Mouse (Mus musculus) mesoderm, embryonic 11.5 days (tissue): ENCODE data around the gene Dennd5b.
"Not testable (repeated sequence)": the region's sequence is repeated elsewhere in the genome, so short reads cannot be mapped to it uniquely, and the experiment has no call there.

Experiments used
- DNase-seq: peaks from one replicate; pipeline ENCODE4 v3.0.0-alpha.2; 2012; ENCODE audit warnings: low read depth, low spot score

The Dennd5b gene

DNA sequence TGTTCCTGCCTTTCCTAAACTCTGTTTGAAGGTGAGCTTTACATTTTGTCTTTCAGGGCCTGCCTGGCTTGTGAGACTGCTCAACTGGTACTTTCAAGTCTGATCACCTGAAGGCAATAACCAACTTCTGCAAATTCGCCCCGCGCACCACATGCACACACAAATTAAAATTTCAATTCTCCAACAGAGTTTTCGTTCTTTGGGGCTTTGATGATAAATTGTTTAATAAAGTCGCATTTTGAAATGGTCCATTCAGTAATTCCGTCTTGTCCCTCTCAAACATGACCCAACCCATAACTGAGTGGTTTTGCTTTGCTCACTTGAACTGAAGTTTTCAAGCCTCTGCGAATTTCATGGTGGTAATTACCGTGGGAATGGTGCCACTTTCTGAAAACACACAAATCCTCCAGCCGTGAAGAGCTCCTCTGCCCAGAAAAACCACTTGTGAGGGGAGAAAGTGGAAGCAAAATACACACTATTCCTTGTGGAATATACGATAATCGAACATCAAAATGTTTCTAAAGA, 154.5 kb downstream of the Dennd5b start:
- no peak for DNase-seq

DNA sequence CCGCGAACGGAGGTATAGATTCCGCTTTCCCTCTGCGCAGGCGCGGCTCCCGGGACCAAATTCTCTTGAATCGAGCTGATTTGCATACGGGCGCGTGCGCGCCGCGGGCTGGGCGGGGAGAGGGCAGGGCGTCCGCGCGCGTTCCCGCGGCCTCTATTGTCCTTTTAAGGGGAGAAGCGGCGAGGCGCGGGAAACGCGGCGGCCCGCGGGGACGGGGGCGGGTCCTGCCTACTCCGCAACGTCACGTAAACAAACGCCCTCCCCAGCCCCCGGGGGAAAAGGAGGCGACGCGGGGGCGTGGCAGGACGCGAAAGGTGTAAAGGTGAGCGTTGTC, 155.1 kb downstream of the Dennd5b start, which contains the start of gene Sinhcaf:
Gene Sinhcaf (minus strand): TSS at position 59 of the 334 bp plus-strand sequence.
- peak; percentile 100 for DNase-seq

GRCm38 (mm10) chr6:148945509-148946408, 155.7 kb downstream of the Dennd5b start:
- peak; percentile 67 for DNase-seq

GRCm38 (mm10) chr6:148944767-148945508, 156.5 kb downstream of the Dennd5b start:
- peak; percentile 75 for DNase-seq

DNA sequence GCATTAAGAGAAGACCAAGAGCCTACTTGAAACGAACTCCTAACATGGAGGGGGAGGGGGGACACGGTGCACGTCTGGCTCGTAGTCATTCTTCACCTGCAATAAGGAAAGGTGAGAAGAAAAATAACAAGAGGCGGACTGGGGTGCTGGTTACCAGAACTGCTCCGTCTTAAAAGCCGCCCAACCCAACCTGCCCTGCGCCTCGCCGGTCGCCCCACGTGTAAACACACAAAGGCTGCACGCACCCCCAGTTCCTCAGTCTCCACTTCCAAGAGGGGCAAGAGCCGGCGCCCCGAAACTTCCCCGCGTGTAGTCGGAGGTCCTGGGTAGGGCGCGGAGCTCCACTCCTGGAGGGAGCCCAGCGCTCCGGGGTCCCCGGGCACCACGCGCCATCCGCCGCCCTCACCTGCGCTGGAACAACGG, 157.1 kb downstream of the Dennd5b start:
- no peak for DNase-seq

- DNase-seq = peak; percentile 31
Measured at GRCm38 (mm10) chr6:148943695-148944094, 157.8 kb downstream of the Dennd5b start.

- DNase-seq = no peak
Measured at GRCm38 (mm10) chr6:148942406-148942805, 159.1 kb downstream of the Dennd5b start.

DNA sequence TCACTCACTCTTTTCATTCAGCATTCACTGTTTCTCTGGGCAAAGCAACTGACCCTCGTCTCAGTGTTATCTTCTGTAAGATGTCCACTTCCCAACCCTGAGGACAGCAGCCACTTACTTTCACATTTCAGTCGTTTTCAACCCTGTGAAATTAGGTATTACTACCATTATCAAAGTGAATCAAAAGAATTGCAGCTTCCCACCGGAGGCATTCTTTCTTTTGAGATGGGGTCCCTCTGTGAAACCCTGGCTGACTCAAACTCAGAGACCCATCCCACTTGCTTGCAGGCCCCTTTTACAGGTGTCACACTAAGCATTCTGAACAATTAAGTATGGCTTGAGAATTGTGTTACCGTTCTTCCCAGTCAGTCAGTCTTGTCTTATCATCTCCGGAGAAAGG, 159.6 kb downstream of the Dennd5b start:
- no peak for DNase-seq

GRCm38 (mm10) chr6:148940383-148940782, 161.1 kb downstream of the Dennd5b start:
- not testable (repeated sequence) for DNase-seq
